Mouse (Mus musculus) ZHBTc4 (cell line): ENCODE measurements at regions not wholly inside any gene's neighbourhood (a gene's known extent, or its start where the extent isn't known, plus 50 kb on each side); places are given as distances from the start of the nearest gene placed in this dataset.

ENCODE experiments used
- DNase-seq: peaks from one replicate; pipeline ENCODE4 v3.0.0-alpha.2; 2011; ENCODE audit warnings: low read depth, low spot score

GRCm38 (mm10) chr14:54099360-54099759, 154.5 kb downstream of the Dad1 start:
- no peak for DNase-seq

GRCm38 (mm10) chr14:54098122-54098775, 155.7 kb downstream of the Dad1 start:
- no peak for DNase-seq

GRCm38 (mm10) chr14:54097026-54097425, 156.9 kb downstream of the Dad1 start:
- peak; percentile 7 for DNase-seq

GRCm38 (mm10) chr14:54092444-54092843, 161.5 kb downstream of the Dad1 start:
- peak; percentile 9 for DNase-seq

GRCm38 (mm10) chr14:54086660-54087059, 167.2 kb downstream of the Dad1 start:
- DNase-seq: no peak

GRCm38 (mm10) chr14:54074659-54075058, 179.2 kb downstream of the Dad1 start:
- no peak for DNase-seq

GRCm38 (mm10) chr14:54072283-54072912, 181.5 kb downstream of the Dad1 start:
- DNase-seq: no peak

GRCm38 (mm10) chr14:54070240-54070639, 183.7 kb downstream of the Dad1 start:
- DNase-seq: no peak

GRCm38 (mm10) chr14:54068684-54069083, 185.2 kb downstream of the Dad1 start:
- no peak for DNase-seq

- DNase-seq: peak; percentile 84
Measured at GRCm38 (mm10) chr14:54065466-54065865, 188.4 kb downstream of the Dad1 start.

GRCm38 (mm10) chr14:54064541-54065402, 189.1 kb downstream of the Dad1 start:
- peak; percentile 84 for DNase-seq

GRCm38 (mm10) chr14:54061570-54061969, 192.3 kb downstream of the Dad1 start:
- DNase-seq: no peak

GRCm38 (mm10) chr14:54059776-54060175, 194.1 kb downstream of the Dad1 start:
- DNase-seq: peak; percentile 84

GRCm38 (mm10) chr14:54059096-54059495, 194.8 kb downstream of the Dad1 start:
- no peak for DNase-seq

GRCm38 (mm10) chr14:54056691-54057090, 197.2 kb downstream of the Dad1 start:
- no peak for DNase-seq

GRCm38 (mm10) chr14:54055390-54055789, 198.5 kb downstream of the Dad1 start:
- DNase-seq: no peak

- no peak for DNase-seq
Measured at GRCm38 (mm10) chr14:54042286-54042685, 211.6 kb downstream of the Dad1 start.

- no peak for DNase-seq
Measured at GRCm38 (mm10) chr14:54040644-54041043, 213.3 kb downstream of the Dad1 start.

GRCm38 (mm10) chr14:54034516-54034915, 219.4 kb downstream of the Dad1 start:
- no peak for DNase-seq

- DNase-seq: no peak
Measured at GRCm38 (mm10) chr14:54023552-54023951, 230.4 kb downstream of the Dad1 start.

- no peak for DNase-seq
Measured at GRCm38 (mm10) chr14:54021443-54021842, 232.5 kb downstream of the Dad1 start.

GRCm38 (mm10) chr14:54014628-54015027, 239.3 kb downstream of the Dad1 start:
- no peak for DNase-seq
